Mouse (Mus musculus) liver, embryonic 14.5 days (tissue): ENCODE measurements around the gene Ttn.

Experiments
- CTCF ChIP-seq: IDR thresholded peaks from 2 replicates; pipeline ENCODE4 v1.5.1; 2016; ENCODE audit warnings: antibody characterized with exemption, low read depth, control low read depth
- EP300 ChIP-seq: IDR thresholded peaks from 2 replicates; pipeline ENCODE4 v1.6.1; 2016; ENCODE audit warnings: antibody characterized with exemption, low read depth

DNA sequence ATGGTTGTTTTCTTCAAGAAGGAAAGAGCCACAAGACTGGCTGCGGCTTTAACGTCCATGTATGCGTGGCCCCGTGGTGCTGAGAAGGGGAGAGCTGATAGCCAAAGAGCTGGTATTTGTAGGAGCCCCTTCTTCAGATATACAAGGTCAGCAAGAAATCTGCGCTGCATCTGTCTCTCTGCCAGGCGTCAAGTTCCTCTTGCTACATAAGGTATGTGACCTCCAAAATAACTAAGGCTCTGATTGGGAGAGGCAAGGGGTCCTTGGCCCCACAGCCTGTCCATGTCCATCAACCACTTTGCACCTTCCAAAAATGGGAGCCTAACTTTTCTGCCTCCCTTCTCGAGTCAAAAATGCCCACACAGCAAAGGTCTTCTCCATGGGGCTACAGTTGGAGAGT, 175.1 kb downstream of the Ttn start:
- TF ChIP-seq EP300 (no peak), CTCF (no peak)
